ENCODE assay signal across 10 mouse cellular contexts in the genomic region with DNA sequence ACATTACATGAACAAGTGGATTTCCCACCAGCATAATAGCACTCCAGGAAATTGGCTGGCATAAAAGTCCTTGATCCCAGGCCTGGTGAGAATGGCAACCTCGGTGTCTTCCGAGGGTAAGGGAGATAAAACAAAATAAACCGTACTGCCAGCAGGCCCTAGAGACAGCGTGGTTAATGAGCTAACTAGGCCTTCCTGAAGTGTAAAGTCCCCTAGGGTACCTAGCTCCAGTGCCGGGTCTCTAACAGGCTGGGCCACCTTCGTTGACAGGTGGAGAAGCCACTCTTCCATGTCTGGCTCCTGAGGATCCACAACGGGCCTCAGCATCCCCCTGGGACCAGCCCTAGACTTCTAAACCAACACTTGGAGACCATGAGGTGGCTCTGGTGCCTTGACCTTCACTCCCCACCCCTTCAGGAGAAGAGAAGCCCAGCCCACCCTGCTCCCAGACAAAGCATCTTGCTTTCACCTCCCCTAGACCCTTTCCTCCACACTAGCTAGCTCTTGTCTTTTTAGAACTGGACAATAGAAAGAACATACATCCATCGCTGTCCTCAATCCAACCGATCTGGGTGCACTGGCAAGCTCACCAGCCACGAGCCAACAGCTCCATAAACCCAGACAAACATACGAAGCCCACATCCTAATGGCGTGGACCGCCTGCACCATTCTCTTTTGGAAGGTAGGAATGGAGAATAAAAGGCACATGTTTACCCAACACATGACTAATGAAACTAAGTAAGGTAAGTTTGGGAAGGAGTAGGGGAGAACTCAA. TPM values are rescaled to one million over a fixed set of nuclear protein-coding genes. Genes with fewer than 3 reads are reported as not detected.
DNase-seq lines count a peak whose midpoint lies in the region; ATAC-seq and TF ChIP-seq lines count a peak whose summit lies in the region.
"Had no signal": no experiment of that assay in that cellular context is flagged by ENCODE, and none has a peak within 500 bp of the region (broad histone marks: within the 10 kb centered on the region; RNA-seq: fewer than 3 reads in every experiment).

No protein-coding gene starts in this region.

- ATAC-seq in lung, postnatal 0 days: no peak
- ATAC-seq in limb, embryonic 12.5 days (ENCODE audit: insufficient number of reproducible peaks, insufficient read depth, low FRiP score, low TSS enrichment, low read depth): no peak
- no peak for ATAC-seq in granulocyte monocyte progenitor cell, adult 5-6 weeks (replicated peaks; ENCODE audit: poor library complexity, severe bottlenecking)

- 51% methylated on average over 13 of the region's 13 CpGs for WGBS in lung, postnatal 0 days
- 25% methylated on average over 13 of the region's 13 CpGs for WGBS in limb, embryonic 12.5 days

- no peaks in the 10 kb centered on the region for H3K36me3 ChIP-seq in lung, postnatal 0 days (ENCODE audit: insufficient read depth, low read length)
- no peaks in the 10 kb centered on the region for H3K36me3 ChIP-seq in limb, embryonic 12.5 days

- TF ChIP-seq CTCF in lung, postnatal 0 days (IDR thresholded peaks at IDR 0.05): no peak
- no peak for TF ChIP-seq CTCF in layer of hippocampus, adult 2 months (conservative IDR thresholded peaks at IDR 0.05)

- H3K9ac ChIP-seq in lung, postnatal 0 days (replicated peaks; ENCODE audit: low read depth): no peak overlapping the region; the same call in 1 of the 2 replicates
- H3K9ac ChIP-seq in limb, embryonic 12.5 days (replicated peaks): no peak overlapping the region

- H3K4me3 ChIP-seq in lung, postnatal 0 days (ENCODE audit: low read depth, low read length): 0 out of 2 replicates have a peak overlapping the region, but pooled peaks have one; percentile 23
- H3K4me3 ChIP-seq in limb, embryonic 12.5 days (replicated peaks): no peak overlapping the region
- H3K4me3 ChIP-seq in layer of hippocampus, adult 2 months: no peak overlapping the region

- no peaks in the 10 kb centered on the region for H3K4me1 ChIP-seq in lung, postnatal 0 days (ENCODE audit: insufficient read depth, low read depth, low read length)
- peaks cover 31% of the 10 kb centered on the region for H3K4me1 ChIP-seq in limb, embryonic 12.5 days (replicated peaks)

- H3K27me3 ChIP-seq in lung, postnatal 0 days (replicated peaks; ENCODE audit: insufficient read depth, low read length): 0 out of 2 replicates have a peak, but pooled peaks cover 2% of the 10 kb centered on the region
- H3K27me3 ChIP-seq in limb, embryonic 12.5 days: peaks cover 74% of the 10 kb centered on the region
- H3K27me3 ChIP-seq: CH12.LX had no signal

- H3K27ac ChIP-seq in lung, postnatal 0 days (ENCODE audit: low read length): peak overlapping the region; percentile 79
- no peak overlapping the region for H3K27ac ChIP-seq in limb, embryonic 12.5 days
- H3K27ac ChIP-seq in layer of hippocampus, adult 2 months: no peak overlapping the region

- no peaks in the 10 kb centered on the region for H3K9me3 ChIP-seq in lung, postnatal 0 days (ENCODE audit: low read length)
- no peaks in the 10 kb centered on the region for H3K9me3 ChIP-seq in limb, embryonic 12.5 days

- peak overlapping the region; percentile 60 for H3K4me2 ChIP-seq in lung, postnatal 0 days (replicated peaks; ENCODE audit: low read depth, low read length)
- H3K4me2 ChIP-seq in limb, embryonic 12.5 days: peak overlapping the region; percentile 51; the same call in 1 of the 2 replicates

- TF ChIP-seq EP300 in lung, postnatal 0 days (IDR thresholded peaks at IDR 0.05): no peak

- DNase-seq in embryo, embryonic 10.5 days (ENCODE audit: low spot score): peak; percentile 42
- DNase-seq in embryo, embryonic 10 days (ENCODE audit: low spot score): no peak
- no peak for DNase-seq in lung, postnatal 0 days (ENCODE audit: low spot score)
- DNase-seq in lung, postnatal 25 days (ENCODE audit: low spot score): no peak
- no peak for DNase-seq in ovary, postnatal 14 days (ENCODE audit: low spot score)
- DNase-seq in layer of hippocampus, adult 2 months (ENCODE audit: low spot score in 2 of 2): no peak
- DNase-seq: lung, postnatal 36 days had no signal

RNA-seq across cellular contexts. Expression of a gene that starts 10.0 kb away (rescaled TPM):
- 39.6 and 44.9 TPM in 2 replicates for polyA plus RNA-seq in lung, postnatal 0 days (2015; fragmentation: Nextera tagmentation; extraction: Ambion mirVana)
- polyA plus RNA-seq in limb, embryonic 12.5 days (2016; fragmentation: Nextera tagmentation; extraction: Ambion mirVana): 32.4 and 35.1 TPM in 2 replicates
- total RNA-seq in granulocyte monocyte progenitor cell, adult 5-6 weeks (2014; fragmentation: Nextera tagmentation): 12.6 and 24.4 TPM in 2 replicates
- total RNA-seq in granulocyte monocyte progenitor cell, adult 5-6 weeks (2017): 15.4 and 17.6 TPM in 2 replicates
- total RNA-seq in layer of hippocampus, adult 2 months (2021): 1 to 10 TPM; 1.8 to 1.9 TPM

Comparison
In these comparisons a context has a peak if more than half of its experiments do, and no peak if none do; other contexts are left out.
1. RNA of a gene that starts 10.0 kb away (total RNA-seq): 12.6 to 24.4 TPM in granulocyte monocyte progenitor cell, adult 5-6 weeks; 1.8 to 1.9 TPM in layer of hippocampus, adult 2 months; every median in the first group is over 4 times any median in the second.